Mouse (Mus musculus) myocyte (in vitro differentiated cells): ENCODE results near the gene Cpn1. TPM values are rescaled to one million over a fixed set of nuclear protein-coding genes. Genes with fewer than 3 reads are reported as not detected.

Experiments used
- H3K27me3 ChIP-seq: one replicate; pipeline ENCODE4 v1.6.1; 2011; ENCODE audit not compliant: control insufficient read depth, insufficient read depth, insufficient read length
- H3K36me3 ChIP-seq: one replicate; pipeline ENCODE4 v1.6.1; 2011; ENCODE audit not compliant: control insufficient read depth, insufficient read depth
- H3K4me2 ChIP-seq: one replicate; pipeline ENCODE4 v1.6.1; 2011; ENCODE audit warnings: low read depth, control low read depth
- H3K4me3 ChIP-seq: one replicate; pipeline ENCODE4 v1.5.1; 2011; ENCODE audit warnings: mild to moderate bottlenecking, control low read depth, moderate library complexity
- H3K79me2 ChIP-seq: one replicate; pipeline ENCODE4 v1.6.1; 2011; ENCODE audit not compliant: control insufficient read depth, insufficient read depth
- H3ac ChIP-seq: one replicate; pipeline ENCODE4 v1.6.1; 2011; ENCODE audit not compliant: control insufficient read depth, insufficient read length
- CEBPB ChIP-seq: IDR thresholded peaks from 2 replicates; pipeline ENCODE4 v1.6.1; 2011; ENCODE audit warnings: mild to moderate bottlenecking, moderate library complexity; ENCODE audit not compliant: poor library complexity, insufficient read depth, severe bottlenecking
- E2F4 ChIP-seq: IDR thresholded peaks from one replicate; pipeline ENCODE4 v1.6.1; 2011; ENCODE audit warnings: mild to moderate bottlenecking, control low read depth, moderate library complexity; ENCODE audit not compliant: insufficient read depth
- MAX ChIP-seq: IDR thresholded peaks from one replicate; pipeline ENCODE4 v1.6.1; 2011; ENCODE audit warnings: low read depth, mild to moderate bottlenecking, control low read depth
- MYOD1 ChIP-seq, 3 experiments: IDR thresholded peaks; one replicate each; pipeline ENCODE4 v1.6.1; 2011; ENCODE audit warnings: control low read depth in 2 of 3, low read depth in 2 of 3, mild to moderate bottlenecking in 2 of 3, moderate library complexity in 1 of 3; ENCODE audit not compliant: insufficient read length in 2 of 3, control insufficient read depth in 1 of 3
- MYOG ChIP-seq, 3 experiments: IDR thresholded peaks; one replicate each; pipeline ENCODE4 v1.6.1; 2011; ENCODE audit warnings: control low read depth in 2 of 3, low read depth in 2 of 3, mild to moderate bottlenecking in 2 of 3; ENCODE audit not compliant: insufficient read length in 2 of 3, control insufficient read depth in 1 of 3, insufficient read depth in 1 of 3
- POLR2A ChIP-seq: IDR thresholded peaks from one replicate; pipeline ENCODE4 v1.6.1; 2011; ENCODE audit warnings: low read depth, mild to moderate bottlenecking, control low read depth, moderate library complexity; ENCODE audit not compliant: insufficient read length
- POLR2AphosphoS2 ChIP-seq: IDR thresholded peaks from one replicate; pipeline ENCODE4 v1.6.1; 2011; ENCODE audit warnings: low read depth, control low read depth; ENCODE audit not compliant: insufficient read length
- REST ChIP-seq: IDR thresholded peaks from one replicate; pipeline ENCODE4 v1.6.1; 2011; ENCODE audit warnings: mild to moderate bottlenecking, control low read depth, moderate library complexity; ENCODE audit not compliant: insufficient read depth, insufficient read length
- SRF ChIP-seq: IDR thresholded peaks from one replicate; pipeline ENCODE4 v1.6.1; 2011; ENCODE audit warnings: low read depth; ENCODE audit not compliant: control insufficient read depth, insufficient read length
- TCF12 ChIP-seq: IDR thresholded peaks from one replicate; pipeline ENCODE4 v1.6.1; 2011; ENCODE audit warnings: mild to moderate bottlenecking, control low read depth; ENCODE audit not compliant: poor library complexity, insufficient read depth, severe bottlenecking
- TCF3 ChIP-seq: IDR thresholded peaks from one replicate; pipeline ENCODE4 v1.6.1; 2011; ENCODE audit warnings: low read depth, control low read depth; ENCODE audit not compliant: insufficient read length
- USF1 ChIP-seq: IDR thresholded peaks from one replicate; pipeline ENCODE4 v1.6.1; 2011; ENCODE audit warnings: low read depth, mild to moderate bottlenecking, control low read depth, moderate library complexity
- polyA plus RNA-seq: library from polyadenylated mRNA; unstranded; fragments of >200 nt; fragmentation: generic; extraction: Trizol; gene quantifications from one replicate; pipeline ENCODE4 v1.2.1, GENCODE M21; 2012; ENCODE audit warnings: missing spikeins

Gene Cpn1
- polyA plus RNA-seq, 1 experiment, result not detected

DNA sequence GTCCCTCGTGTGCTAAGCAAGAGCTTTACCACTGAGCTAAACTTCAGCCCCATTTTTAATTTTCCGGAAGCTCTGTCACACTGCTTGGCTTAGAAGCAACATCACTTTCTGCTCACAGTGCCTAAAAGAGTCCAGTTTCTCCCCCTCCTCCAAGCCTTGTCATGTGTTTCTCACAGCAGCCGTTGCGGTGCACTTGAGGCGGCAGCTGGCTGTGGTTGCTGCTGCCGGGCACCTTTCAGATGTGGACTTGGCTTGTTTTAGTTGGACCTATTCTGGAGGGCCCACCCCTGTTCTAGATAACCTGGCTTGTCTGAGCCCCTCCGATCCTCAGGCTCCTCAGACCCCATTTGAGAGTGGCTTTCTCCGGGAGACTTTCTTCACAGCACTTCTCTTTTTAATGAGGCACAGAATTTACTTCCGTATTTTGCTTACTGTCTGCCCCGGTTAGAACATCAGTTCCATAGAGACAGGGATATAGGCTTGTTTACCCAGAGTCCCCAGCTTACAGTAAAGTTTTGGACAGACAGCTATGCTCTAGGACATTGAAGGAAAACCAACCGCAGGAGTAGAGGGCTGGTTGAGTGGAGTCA, 20.8 kb downstream of the Cpn1 start:
- Histone ChIP-seq H3ac (no peak overlapping the region), H3K4me2 (no peak overlapping the region), H3K4me3 (no peak overlapping the region), H3K36me3 (no peaks in the 10 kb centered on the region), H3K79me2 (no peaks in the 10 kb centered on the region), H3K27me3 (no peaks in the 10 kb centered on the region)
- TF ChIP-seq E2F4 (no peak), POLR2A (no peak), REST (no peak), CEBPB (no peak), TCF3 (no peak)

GRCm38 (mm10) chr19:43962795-43963194, 23.6 kb downstream of the Cpn1 start:
- Histone ChIP-seq H3K36me3 (no peaks in the 10 kb centered on the region), H3ac (no peak overlapping the region), H3K79me2 (no peaks in the 10 kb centered on the region), H3K4me2 (no peak overlapping the region), H3K4me3 (no peak overlapping the region), H3K27me3 (no peaks in the 10 kb centered on the region)
- TF ChIP-seq MYOG (IDR thresholded peaks at IDR 0.05; ENCODE audit: control insufficient read depth in 1 of 3, insufficient read depth in 1 of 3, insufficient read length in 2 of 3, low read depth in 2 of 3), result no peak
- no peak for TF ChIP-seq POLR2AphosphoS2
- TF ChIP-seq MAX, result no peak
- TF ChIP-seq TCF3, result no peak
- no peak for TF ChIP-seq CEBPB
- TF ChIP-seq E2F4, result no peak
- no peak for TF ChIP-seq MYOD1 (IDR thresholded peaks at IDR 0.05; ENCODE audit: control insufficient read depth in 1 of 3, insufficient read length in 2 of 3, low read depth in 2 of 3)
- TF ChIP-seq SRF, result no peak
- TF ChIP-seq USF1, result no peak
- no peak for TF ChIP-seq TCF12
- no peak for TF ChIP-seq REST
- no peak for TF ChIP-seq POLR2A

- Histone ChIP-seq H3K79me2 (no peaks in the 10 kb centered on the region), H3K36me3 (no peaks in the 10 kb centered on the region), H3K27me3 (no peaks in the 10 kb centered on the region), H3ac (no peak overlapping the region), H3K4me2 (no peak overlapping the region), H3K4me3 (no peak overlapping the region)
- TF ChIP-seq TCF12 (no peak), SRF (no peak), MYOD1 (IDR thresholded peaks at IDR 0.05; ENCODE audit: control insufficient read depth in 1 of 3, insufficient read length in 2 of 3, low read depth in 2 of 3) (no peak), REST (no peak), MYOG (IDR thresholded peaks at IDR 0.05; ENCODE audit: control insufficient read depth in 1 of 3, insufficient read depth in 1 of 3, insufficient read length in 2 of 3, low read depth in 2 of 3) (no peak), POLR2A (no peak), MAX (no peak), E2F4 (no peak), TCF3 (no peak), CEBPB (no peak), POLR2AphosphoS2 (no peak), USF1 (no peak)
Measured at GRCm38 (mm10) chr19:43961185-43961584, 25.2 kb downstream of the Cpn1 start.

DNA sequence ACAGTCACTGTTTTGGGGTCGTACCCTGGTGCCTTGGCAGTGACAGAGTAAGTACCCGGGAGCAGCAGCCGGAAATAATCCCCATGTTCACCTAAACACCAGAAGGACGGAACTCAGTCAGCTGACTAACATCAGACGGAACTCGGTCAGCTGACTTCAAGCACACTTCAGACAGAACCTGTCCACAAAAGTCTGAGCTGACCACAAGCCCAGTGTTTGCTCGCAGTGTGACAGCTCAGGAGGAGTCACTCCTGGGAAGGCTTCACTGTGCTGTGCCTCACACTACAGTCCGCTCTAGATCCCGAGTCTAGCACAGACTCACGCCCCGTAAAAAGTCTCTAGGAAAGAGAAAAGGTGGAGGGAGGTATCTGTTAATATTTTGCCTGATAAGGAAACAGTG, 26.3 kb downstream of the Cpn1 start:
- Histone ChIP-seq H3K4me2 (no peak overlapping the region), H3K27me3 (no peaks in the 10 kb centered on the region), H3ac (no peak overlapping the region), H3K79me2 (no peaks in the 10 kb centered on the region), H3K36me3 (no peaks in the 10 kb centered on the region), H3K4me3 (no peak overlapping the region)
- no peak for TF ChIP-seq SRF
- TF ChIP-seq REST, result no peak
- no peak for TF ChIP-seq TCF12
- TF ChIP-seq MAX, result no peak
- TF ChIP-seq POLR2AphosphoS2, result no peak
- TF ChIP-seq MYOD1 (IDR thresholded peaks at IDR 0.05; ENCODE audit: control insufficient read depth in 1 of 3, insufficient read length in 2 of 3, low read depth in 2 of 3), result no peak
- no peak for TF ChIP-seq POLR2A
- TF ChIP-seq USF1, result no peak
- TF ChIP-seq MYOG (IDR thresholded peaks at IDR 0.05; ENCODE audit: control insufficient read depth in 1 of 3, insufficient read depth in 1 of 3, insufficient read length in 2 of 3, low read depth in 2 of 3), result no peak
- no peak for TF ChIP-seq E2F4
- TF ChIP-seq TCF3, result no peak
- TF ChIP-seq CEBPB, result no peak

DNA sequence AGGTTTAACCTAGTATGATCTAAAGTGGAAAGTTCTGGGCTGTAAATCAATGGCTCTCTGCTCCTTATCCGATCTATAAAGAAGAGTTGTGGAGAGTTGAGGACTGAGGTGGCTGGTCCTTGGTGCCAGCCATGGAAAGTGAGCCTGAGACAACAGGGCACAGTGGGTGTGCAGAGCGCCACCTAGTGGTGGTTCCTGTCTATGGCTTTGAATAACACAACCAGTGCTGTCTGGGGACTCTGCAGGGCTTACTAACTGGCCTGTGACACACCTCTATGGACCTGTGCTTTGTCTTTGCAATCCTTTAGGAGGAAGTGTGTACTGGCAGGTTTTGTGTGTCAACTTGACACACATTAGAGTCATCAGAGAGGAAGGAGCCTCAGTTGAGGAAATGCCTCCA, 27.2 kb downstream of the Cpn1 start:
- Histone ChIP-seq H3K27me3 (no peaks in the 10 kb centered on the region), H3K36me3 (no peaks in the 10 kb centered on the region), H3ac (no peak overlapping the region), H3K79me2 (no peaks in the 10 kb centered on the region), H3K4me2 (no peak overlapping the region), H3K4me3 (no peak overlapping the region)
- no peak for TF ChIP-seq CEBPB
- TF ChIP-seq MYOD1 (IDR thresholded peaks at IDR 0.05; ENCODE audit: control insufficient read depth in 1 of 3, insufficient read length in 2 of 3, low read depth in 2 of 3), result no peak
- no peak for TF ChIP-seq MYOG (IDR thresholded peaks at IDR 0.05; ENCODE audit: control insufficient read depth in 1 of 3, insufficient read depth in 1 of 3, insufficient read length in 2 of 3, low read depth in 2 of 3)
- no peak for TF ChIP-seq SRF
- no peak for TF ChIP-seq E2F4
- no peak for TF ChIP-seq MAX
- TF ChIP-seq POLR2AphosphoS2, result no peak
- TF ChIP-seq TCF12, result no peak
- no peak for TF ChIP-seq POLR2A
- no peak for TF ChIP-seq USF1
- TF ChIP-seq TCF3, result no peak
- TF ChIP-seq REST, result no peak
